11 mouse cellular contexts compared by ENCODE assay signal in genomic region chr10:83102745-83103144, GRCm38 (mm10).
A peak's percentile ranks its signal among the peaks of the same experiment; 100 is the strongest.
DNase-seq lines count a peak whose midpoint lies in the region; ATAC-seq and TF ChIP-seq lines count a peak whose summit lies in the region.
"Had no signal": no experiment of that assay in that cellular context is flagged by ENCODE, and none has a peak within 500 bp of the region (broad histone marks: within the 10 kb centered on the region; RNA-seq: fewer than 3 reads in every experiment).

No protein-coding gene starts in this region.

- TF ChIP-seq CTCF in midbrain, postnatal 0 days (IDR thresholded peaks at IDR 0.05) = peak; percentile 47

- 30% methylated on average over 15 of the region's 15 CpGs for WGBS in embryonic facial prominence, embryonic 12.5 days
- 33% methylated on average over 15 of the region's 15 CpGs for WGBS in embryonic facial prominence, embryonic 10.5 days
- 28% methylated on average over 15 of the region's 15 CpGs for WGBS in forebrain, embryonic 10.5 days
- 7% methylated on average over 15 of the region's 15 CpGs for WGBS in hindbrain, embryonic 15.5 days
- 14% methylated on average over 15 of the region's 15 CpGs for WGBS in midbrain, postnatal 0 days

- 0 out of 2 replicates have a peak overlapping the region, but pooled peaks have one; percentile 7 for H3K4me2 ChIP-seq in embryonic facial prominence, embryonic 12.5 days (replicated peaks)
- peak overlapping the region; percentile 39 for H3K4me2 ChIP-seq in hindbrain, embryonic 15.5 days
- no peak overlapping the region for H3K4me2 ChIP-seq in midbrain, postnatal 0 days (ENCODE audit: low read depth, low read length, poor library complexity, severe bottlenecking)
- H3K4me2 ChIP-seq: limb, embryonic 12.5 days had no signal

- no peak overlapping the region for H3K27ac ChIP-seq in embryonic facial prominence, embryonic 12.5 days
- H3K27ac ChIP-seq in embryonic facial prominence, embryonic 10.5 days (replicated peaks) = no peak overlapping the region; the same call in 1 of the 2 replicates
- H3K27ac ChIP-seq in forebrain, embryonic 10.5 days = peak overlapping the region; percentile 70
- peak overlapping the region; percentile 58 for H3K27ac ChIP-seq in hindbrain, embryonic 15.5 days (replicated peaks)
- H3K27ac ChIP-seq in midbrain, postnatal 0 days (ENCODE audit: low read depth, low read length) = peak overlapping the region; percentile 49; the same call in 1 of the 2 replicates
- H3K27ac ChIP-seq: limb, embryonic 12.5 days had no signal

- intact Hi-C loops in left cerebral cortex, postnatal 10 days (cut with DNase I) = loop anchor here (5.0 kb wide), 2 partner anchors 80 to 115 kb away; partner anchors contain the start of gene Chst11

- no peak for DNase-seq in embryonic facial prominence, embryonic 10.5 days (ENCODE audit: low spot score)
- no peak for DNase-seq in forebrain, embryonic 10.5 days (ENCODE audit: extremely low spot score, low spot score)
- DNase-seq in midbrain, postnatal 0 days (ENCODE audit: low spot score) = peak; percentile 42
- no peak for DNase-seq in left cerebral cortex, postnatal 10 days (ENCODE audit: extremely low spot score in 1 of 2, low spot score in 2 of 2)
- DNase-seq in left cerebral cortex, adult 9 months (ENCODE audit: low spot score in 2 of 2) = no peak
- DNase-seq in right cerebral cortex, postnatal 25 days = no peak
- DNase-seq: cerebellum, postnatal 14 days; gastrocnemius, postnatal 36 days had no signal

- no peak overlapping the region for H3K4me3 ChIP-seq in embryonic facial prominence, embryonic 12.5 days
- no peak overlapping the region for H3K4me3 ChIP-seq in embryonic facial prominence, embryonic 10.5 days
- 0 out of 2 replicates have a peak overlapping the region, but pooled peaks have one; percentile 7 for H3K4me3 ChIP-seq in forebrain, embryonic 10.5 days
- no peak overlapping the region for H3K4me3 ChIP-seq in hindbrain, embryonic 15.5 days
- no peak overlapping the region for H3K4me3 ChIP-seq in midbrain, postnatal 0 days (ENCODE audit: low read depth, low read length)
- H3K4me3 ChIP-seq: limb, embryonic 12.5 days had no signal

- H3K9me3 ChIP-seq in embryonic facial prominence, embryonic 12.5 days = no peaks in the 10 kb centered on the region
- H3K9me3 ChIP-seq in embryonic facial prominence, embryonic 10.5 days = no peaks in the 10 kb centered on the region
- no peaks in the 10 kb centered on the region for H3K9me3 ChIP-seq in forebrain, embryonic 10.5 days
- no peaks in the 10 kb centered on the region for H3K9me3 ChIP-seq in hindbrain, embryonic 15.5 days
- H3K9me3 ChIP-seq in midbrain, postnatal 0 days (ENCODE audit: low read length) = no peaks in the 10 kb centered on the region
- H3K9me3 ChIP-seq: limb, embryonic 12.5 days had no signal

- H3K4me1 ChIP-seq in embryonic facial prominence, embryonic 12.5 days = peaks cover 68% of the 10 kb centered on the region
- H3K4me1 ChIP-seq in embryonic facial prominence, embryonic 10.5 days = peaks cover 98% of the 10 kb centered on the region
- peaks cover 99% of the 10 kb centered on the region for H3K4me1 ChIP-seq in forebrain, embryonic 10.5 days
- H3K4me1 ChIP-seq in hindbrain, embryonic 15.5 days (replicated peaks) = peaks cover 82% of the 10 kb centered on the region
- H3K4me1 ChIP-seq in midbrain, postnatal 0 days (ENCODE audit: insufficient read depth, low read length) = peaks cover 32% of the 10 kb centered on the region

- H3K36me3 ChIP-seq in embryonic facial prominence, embryonic 12.5 days = no peaks in the 10 kb centered on the region
- no peaks in the 10 kb centered on the region for H3K36me3 ChIP-seq in embryonic facial prominence, embryonic 10.5 days (replicated peaks)
- H3K36me3 ChIP-seq in forebrain, embryonic 10.5 days (replicated peaks) = no peaks in the 10 kb centered on the region
- H3K36me3 ChIP-seq in hindbrain, embryonic 15.5 days = no peaks in the 10 kb centered on the region
- H3K36me3 ChIP-seq in midbrain, postnatal 0 days (ENCODE audit: insufficient read depth, low read length) = no peaks in the 10 kb centered on the region
- H3K36me3 ChIP-seq: limb, embryonic 12.5 days had no signal

- H3K9ac ChIP-seq in embryonic facial prominence, embryonic 12.5 days = no peak overlapping the region
- H3K9ac ChIP-seq in hindbrain, embryonic 15.5 days = no peak overlapping the region
- H3K9ac ChIP-seq in midbrain, postnatal 0 days (replicated peaks; ENCODE audit: low read length, poor library complexity, severe bottlenecking) = peak overlapping the region; percentile 14; the same call in 1 of the 2 replicates
- H3K9ac ChIP-seq: limb, embryonic 12.5 days had no signal

- ATAC-seq in embryonic facial prominence, embryonic 12.5 days (ENCODE audit: insufficient number of reproducible peaks, insufficient read depth, low FRiP score, low TSS enrichment) = no peak
- ATAC-seq in hindbrain, embryonic 15.5 days (ENCODE audit: low FRiP score, low read depth) = peak; percentile 28; the same call in 1 of the 2 replicates
- peak; percentile 34; the same call in 1 of the 2 replicates for ATAC-seq in midbrain, postnatal 0 days (ENCODE audit: low FRiP score)

- H3K27me3 ChIP-seq in embryonic facial prominence, embryonic 12.5 days = no peaks in the 10 kb centered on the region
- peaks cover 16% of the 10 kb centered on the region for H3K27me3 ChIP-seq in embryonic facial prominence, embryonic 10.5 days (replicated peaks; ENCODE audit: low read depth, poor library complexity, severe bottlenecking)
- H3K27me3 ChIP-seq in forebrain, embryonic 10.5 days (ENCODE audit: poor library complexity, severe bottlenecking) = peaks cover 10% of the 10 kb centered on the region; the same call in 1 of the 2 replicates
- H3K27me3 ChIP-seq in hindbrain, embryonic 15.5 days = no peaks in the 10 kb centered on the region
- no peaks in the 10 kb centered on the region for H3K27me3 ChIP-seq in midbrain, postnatal 0 days (ENCODE audit: insufficient read depth, low read length)

Comparison
In these comparisons a context has a peak if more than half of its experiments do, and no peak if none do; other contexts are left out.
1. H3K27ac ChIP-seq: peak in forebrain, embryonic 10.5 days (single experiment), hindbrain, embryonic 15.5 days (single experiment) and midbrain, postnatal 0 days (single experiment); none in embryonic facial prominence, embryonic 12.5 days (single experiment) and embryonic facial prominence, embryonic 10.5 days (single experiment).